13 mouse cellular contexts compared by ENCODE assay signal in genomic region chr4:154424681-154425080, GRCm38 (mm10).
DNase-seq lines count a peak whose midpoint lies in the region; ATAC-seq and TF ChIP-seq lines count a peak whose summit lies in the region.
"Had no signal": no experiment of that assay in that cellular context is flagged by ENCODE, and none has a peak within 500 bp of the region (broad histone marks: within the 10 kb centered on the region; RNA-seq: fewer than 3 reads in every experiment).

No protein-coding gene starts in this region.

- WGBS in lung, embryonic 14.5 days: 25% methylated on average over 11 of the region's 11 CpGs
- WGBS in embryonic facial prominence, embryonic 13.5 days: 35% methylated on average over 11 of the region's 11 CpGs
- 11% methylated on average over 11 of the region's 11 CpGs for WGBS in limb, embryonic 13.5 days

- TF ChIP-seq CTCF in lung, embryonic 14.5 days (IDR thresholded peaks at IDR 0.05; ENCODE audit: low read depth): no peak

- H3K9me3 ChIP-seq in lung, embryonic 14.5 days (ENCODE audit: low read depth, low read length): no peaks in the 10 kb centered on the region
- H3K9me3 ChIP-seq in embryonic facial prominence, embryonic 13.5 days: no peaks in the 10 kb centered on the region
- H3K9me3 ChIP-seq in limb, embryonic 13.5 days: no peaks in the 10 kb centered on the region

- no peaks in the 10 kb centered on the region for H3K36me3 ChIP-seq in lung, embryonic 14.5 days (ENCODE audit: insufficient read depth)
- no peaks in the 10 kb centered on the region for H3K36me3 ChIP-seq in embryonic facial prominence, embryonic 13.5 days
- peaks cover 6% of the 10 kb centered on the region; the same call in 1 of the 2 replicates for H3K36me3 ChIP-seq in limb, embryonic 13.5 days

- H3K4me2 ChIP-seq in lung, embryonic 14.5 days: no peak overlapping the region
- 0 out of 2 replicates have a peak overlapping the region, but pooled peaks have one; percentile 9 for H3K4me2 ChIP-seq in embryonic facial prominence, embryonic 13.5 days
- H3K4me2 ChIP-seq in limb, embryonic 13.5 days (replicated peaks): peak overlapping the region; percentile 27

- H3K27ac ChIP-seq in lung, embryonic 14.5 days (ENCODE audit: low read depth): no peak overlapping the region
- 0 out of 2 replicates have a peak overlapping the region, but pooled peaks have one; percentile 22 for H3K27ac ChIP-seq in embryonic facial prominence, embryonic 13.5 days
- H3K27ac ChIP-seq in limb, embryonic 13.5 days: peak overlapping the region; percentile 52; the same call in 1 of the 2 replicates

- ATAC-seq in lung, embryonic 14.5 days (ENCODE audit: insufficient read depth): 0 out of 2 replicates have a peak, but pooled peaks have one; percentile 32
- no peak for ATAC-seq in embryonic facial prominence, embryonic 13.5 days (ENCODE audit: insufficient number of reproducible peaks, insufficient read depth, low FRiP score, low TSS enrichment, low read depth)
- no peak for ATAC-seq in limb, embryonic 13.5 days (ENCODE audit: low FRiP score, low read depth)

- peaks cover 8% of the 10 kb centered on the region; the same call in 1 of the 2 replicates for H3K4me1 ChIP-seq in lung, embryonic 14.5 days (ENCODE audit: insufficient read depth)
- H3K4me1 ChIP-seq in embryonic facial prominence, embryonic 13.5 days: peaks cover 79% of the 10 kb centered on the region
- peaks cover 60% of the 10 kb centered on the region for H3K4me1 ChIP-seq in limb, embryonic 13.5 days

- peak; percentile 72 for DNase-seq in lung, embryonic 14.5 days
- no peak for DNase-seq in lung, postnatal 36 days
- DNase-seq in heart, adult 8-10 months (ENCODE audit: low spot score): peak; percentile 18
- DNase-seq in thymus, postnatal 4 days: no peak
- DNase-seq in left cerebral cortex, postnatal 10 days (ENCODE audit: extremely low spot score in 1 of 2, low spot score in 2 of 2): no peak
- DNase-seq in ovary, postnatal 36 days (ENCODE audit: low spot score): no peak
- DNase-seq: cerebellum, adult 9-11 months; kidney, adult 11 months; layer of hippocampus, postnatal 36 days; thymus, adult 2 months had no signal

- H3K9ac ChIP-seq in lung, embryonic 14.5 days: no peak overlapping the region
- no peak overlapping the region for H3K9ac ChIP-seq in embryonic facial prominence, embryonic 13.5 days
- H3K9ac ChIP-seq in limb, embryonic 13.5 days: no peak overlapping the region

- H3K4me3 ChIP-seq in lung, embryonic 14.5 days (ENCODE audit: low read depth, low read length): no peak overlapping the region
- no peak overlapping the region for H3K4me3 ChIP-seq in embryonic facial prominence, embryonic 13.5 days
- no peak overlapping the region for H3K4me3 ChIP-seq in limb, embryonic 13.5 days
- H3K4me3 ChIP-seq: myocyte had no signal

- peaks cover 7% of the 10 kb centered on the region; the same call in 1 of the 2 replicates for H3K27me3 ChIP-seq in lung, embryonic 14.5 days (ENCODE audit: insufficient read depth, low read length)
- H3K27me3 ChIP-seq in embryonic facial prominence, embryonic 13.5 days: peaks cover 61% of the 10 kb centered on the region
- peaks cover 15% of the 10 kb centered on the region for H3K27me3 ChIP-seq in limb, embryonic 13.5 days

- intact Hi-C loops in left cerebral cortex, postnatal 10 days (cut with DNase I): no loop called here

Comparison
In these comparisons a context has a peak if more than half of its experiments do, and no peak if none do; other contexts are left out.
1. DNase-seq: peak in lung, embryonic 14.5 days (single experiment) and heart, adult 8-10 months (single experiment); none in lung, postnatal 36 days (single experiment), thymus, postnatal 4 days (single experiment), left cerebral cortex, postnatal 10 days (0 of 2) and ovary, postnatal 36 days (single experiment).